Mouse (Mus musculus) heart, adult 9 months (tissue): ENCODE data around the gene Dgkd.
"Not testable (repeated sequence)": the region's sequence is repeated elsewhere in the genome, so short reads cannot be mapped to it uniquely, and the experiment has no call there.

Source experiments
- DNase-seq, 2 experiments: peaks; one replicate each; pipeline ENCODE4 v3.0.0; 2022; ENCODE audit warnings: low spot score in 2 of 2

Gene Dgkd

GRCm38 (mm10) chr1:87852892-87853600 is at the start of gene Dgkd:
Gene Dgkd (plus strand): TSS chr1:87853287.
- peak; percentile 61 to 70 for DNase-seq

- no peak for DNase-seq
Observed at GRCm38 (mm10) chr1:87803576-87803975, 49.5 kb upstream of the Dgkd start, which contains the start of gene Sag. Gene Sag (plus strand): TSS chr1:87803680.

- DNase-seq = no peak
Observed at GRCm38 (mm10) chr1:87807751-87808150, 45.3 kb upstream of the Dgkd start.

GRCm38 (mm10) chr1:87811391-87811790 is 41.7 kb upstream of the Dgkd start:
- no peak for DNase-seq

- DNase-seq = no peak
Observed at GRCm38 (mm10) chr1:87812061-87812460, 41.0 kb upstream of the Dgkd start.

GRCm38 (mm10) chr1:87813155-87813554 is 39.9 kb upstream of the Dgkd start:
- DNase-seq = no peak

GRCm38 (mm10) chr1:87813681-87814080 is 39.4 kb upstream of the Dgkd start:
- peak in 1 of 2 experiments; percentile 21 for DNase-seq

GRCm38 (mm10) chr1:87824420-87824995 is 28.6 kb upstream of the Dgkd start:
- DNase-seq = no peak

GRCm38 (mm10) chr1:87825281-87825680 is 27.8 kb upstream of the Dgkd start:
- DNase-seq = no peak

GRCm38 (mm10) chr1:87825991-87826390 is 27.1 kb upstream of the Dgkd start:
- no peak for DNase-seq

- peak; percentile 29 to 62 for DNase-seq
Observed at GRCm38 (mm10) chr1:87826474-87826873, 26.6 kb upstream of the Dgkd start.

- DNase-seq = not testable (repeated sequence)
Observed at GRCm38 (mm10) chr1:87827476-87827875, 25.6 kb upstream of the Dgkd start.

GRCm38 (mm10) chr1:87828185-87828584 is 24.9 kb upstream of the Dgkd start:
- DNase-seq = peak; percentile 68 to 82

GRCm38 (mm10) chr1:87828926-87829580 is 24.0 kb upstream of the Dgkd start:
- DNase-seq = no peak

- peak; percentile 34 to 53 for DNase-seq
Observed at GRCm38 (mm10) chr1:87829621-87830211, 23.4 kb upstream of the Dgkd start.

- DNase-seq = no peak
Observed at GRCm38 (mm10) chr1:87836453-87836852, 16.6 kb upstream of the Dgkd start.

GRCm38 (mm10) chr1:87837018-87837417 is 16.1 kb upstream of the Dgkd start:
- DNase-seq = no peak

- no peak for DNase-seq
Observed at GRCm38 (mm10) chr1:87840411-87841208, 12.5 kb upstream of the Dgkd start.

GRCm38 (mm10) chr1:87846801-87847474 is 6.1 kb upstream of the Dgkd start:
- peak; percentile 56 to 81 for DNase-seq

- no peak for DNase-seq
Observed at GRCm38 (mm10) chr1:87847475-87848168, 5.5 kb upstream of the Dgkd start.
